In the genomic region with DNA sequence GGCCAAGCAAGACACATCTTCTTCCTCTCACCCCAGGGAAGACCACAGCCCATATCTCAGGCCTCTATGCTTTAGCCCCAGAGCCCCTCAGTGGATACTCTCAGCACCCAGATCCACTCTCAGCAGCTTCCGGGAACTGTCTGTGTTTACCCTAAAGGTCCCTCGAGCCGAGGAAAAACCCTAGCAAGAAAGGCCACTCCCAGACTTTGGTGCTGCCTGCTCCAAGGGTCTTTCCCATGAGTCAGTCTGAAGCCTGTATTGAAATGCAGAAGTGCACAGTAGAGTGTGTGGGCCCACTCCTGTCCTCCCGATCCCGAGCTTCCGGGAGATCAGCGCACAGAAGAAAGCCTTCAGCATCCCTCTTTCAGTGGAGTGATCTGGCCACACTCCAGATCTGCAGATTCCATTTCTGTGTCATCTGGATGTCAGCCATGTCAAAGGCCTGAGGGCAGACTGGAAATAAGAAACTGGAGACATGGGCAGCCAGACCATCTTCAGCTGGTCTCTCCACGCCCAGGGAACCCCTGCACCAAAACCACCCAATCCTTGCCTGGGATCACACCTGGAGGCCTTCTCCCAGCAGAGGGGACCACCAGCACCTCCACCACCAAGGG, we compare ENCODE assay signal across 14 mouse cellular contexts. TPM values are rescaled to one million over a fixed set of nuclear protein-coding genes. Genes with fewer than 3 reads are reported as not detected.
A peak's percentile ranks its signal among the peaks of the same experiment; 100 is the strongest.
DNase-seq lines count a peak whose midpoint lies in the region; ATAC-seq and TF ChIP-seq lines count a peak whose summit lies in the region.
"Had no signal": no experiment of that assay in that cellular context is flagged by ENCODE, and none has a peak within 500 bp of the region (broad histone marks: within the 10 kb centered on the region; RNA-seq: fewer than 3 reads in every experiment).

No protein-coding gene starts in this region.

- H3K9ac ChIP-seq in forebrain, embryonic 14.5 days (ENCODE audit: low read length), result 0 out of 2 replicates have a peak overlapping the region, but pooled peaks have one; percentile 17
- no peak overlapping the region for H3K9ac ChIP-seq in forebrain, embryonic 15.5 days (replicated peaks)
- H3K9ac ChIP-seq in limb, embryonic 12.5 days (replicated peaks), result peak overlapping the region; percentile 31; the same call in 1 of the 2 replicates
- H3K9ac ChIP-seq: hindbrain, embryonic 12.5 days; liver, embryonic 15.5 days; midbrain, embryonic 13.5 days; stomach, embryonic 15.5 days had no signal

- no peak for DNase-seq in forebrain, embryonic 14.5 days (ENCODE audit: low spot score)
- DNase-seq in limb, embryonic 10.5 days (ENCODE audit: low spot score), result no peak
- peak; percentile 47 for DNase-seq in Patski (ENCODE audit: low read depth, low spot score)
- no peak for DNase-seq in frontal cortex, adult 2 months (ENCODE audit: extremely low spot score in 1 of 2, low spot score in 1 of 2)

- no peaks in the 10 kb centered on the region for H3K4me1 ChIP-seq in forebrain, embryonic 14.5 days (ENCODE audit: control insufficient read depth, insufficient read depth, low read length)
- peaks cover 3% of the 10 kb centered on the region; the same call in 1 of the 2 replicates for H3K4me1 ChIP-seq in forebrain, embryonic 15.5 days
- H3K4me1 ChIP-seq in limb, embryonic 12.5 days (replicated peaks), result peaks cover 12% of the 10 kb centered on the region
- H3K4me1 ChIP-seq in limb, embryonic 10.5 days, result peaks cover 23% of the 10 kb centered on the region
- peaks cover 3% of the 10 kb centered on the region; the same call in 1 of the 2 replicates for H3K4me1 ChIP-seq in brown adipose tissue, adult 24 weeks (ENCODE audit: control insufficient read depth, insufficient read depth, insufficient read length, low read length)

- in situ Hi-C loops in Patski (cut with MboI; ENCODE audit: low pct_unique_long_range_greater_than_20kb), result no loop called here

- CTCF ChIA-PET in Patski (lab: Charles Lee), result interaction anchor here (2.2 kb wide), 1 partner anchor 23 kb away, joined by 9 read pairs; no protein-coding TSS in a partner anchor

- H3K9me3 ChIP-seq in forebrain, embryonic 14.5 days (replicated peaks; ENCODE audit: control insufficient read depth, low read length), result no peaks in the 10 kb centered on the region
- no peaks in the 10 kb centered on the region for H3K9me3 ChIP-seq in forebrain, embryonic 15.5 days
- H3K9me3 ChIP-seq in limb, embryonic 12.5 days, result no peaks in the 10 kb centered on the region
- H3K9me3 ChIP-seq in limb, embryonic 10.5 days (replicated peaks), result no peaks in the 10 kb centered on the region
- H3K9me3 ChIP-seq: hindbrain, embryonic 12.5 days; liver, embryonic 15.5 days; midbrain, embryonic 13.5 days; stomach, embryonic 15.5 days had no signal

- H3K36me3 ChIP-seq in forebrain, embryonic 14.5 days (ENCODE audit: control insufficient read depth, insufficient read depth, low read length), result no peaks in the 10 kb centered on the region
- no peaks in the 10 kb centered on the region for H3K36me3 ChIP-seq in forebrain, embryonic 15.5 days
- no peaks in the 10 kb centered on the region for H3K36me3 ChIP-seq in limb, embryonic 12.5 days
- H3K36me3 ChIP-seq in limb, embryonic 10.5 days, result no peaks in the 10 kb centered on the region
- H3K36me3 ChIP-seq: hindbrain, embryonic 12.5 days; liver, embryonic 15.5 days; midbrain, embryonic 13.5 days; stomach, embryonic 15.5 days had no signal

- no peaks in the 10 kb centered on the region for H3K27me3 ChIP-seq in forebrain, embryonic 14.5 days (replicated peaks; ENCODE audit: control insufficient read depth, insufficient read depth, low read length)
- H3K27me3 ChIP-seq in forebrain, embryonic 15.5 days, result no peaks in the 10 kb centered on the region
- H3K27me3 ChIP-seq in limb, embryonic 12.5 days, result peaks cover 32% of the 10 kb centered on the region
- peaks cover 35% of the 10 kb centered on the region for H3K27me3 ChIP-seq in limb, embryonic 10.5 days (ENCODE audit: low read depth, poor library complexity, severe bottlenecking)
- H3K27me3 ChIP-seq in Patski, result no peaks in the 10 kb centered on the region
- H3K27me3 ChIP-seq: stomach, embryonic 15.5 days had no signal

- H3K4me3 ChIP-seq in forebrain, embryonic 14.5 days (ENCODE audit: low read depth, low read length), result no peak overlapping the region
- no peak overlapping the region for H3K4me3 ChIP-seq in forebrain, embryonic 15.5 days
- no peak overlapping the region for H3K4me3 ChIP-seq in limb, embryonic 12.5 days (replicated peaks)
- H3K4me3 ChIP-seq in limb, embryonic 10.5 days, result no peak overlapping the region
- H3K4me3 ChIP-seq in brown adipose tissue, adult 24 weeks (ENCODE audit: insufficient read depth, low read depth, low read length), result no peak overlapping the region
- H3K4me3 ChIP-seq: hindbrain, embryonic 12.5 days; liver, embryonic 15.5 days; midbrain, embryonic 13.5 days; stomach, embryonic 15.5 days had no signal

- no peak for ATAC-seq in forebrain, embryonic 14.5 days
- ATAC-seq in forebrain, embryonic 15.5 days (replicated peaks), result no peak
- no peak for ATAC-seq in limb, embryonic 12.5 days (ENCODE audit: insufficient number of reproducible peaks, insufficient read depth, low FRiP score, low TSS enrichment, low read depth)
- ATAC-seq in Patski, result peak; percentile 56
- no peak for ATAC-seq in megakaryocyte-erythroid progenitor cell, adult 5-6 weeks (replicated peaks; ENCODE audit: low FRiP score, low TSS enrichment, poor library complexity, severe bottlenecking)
- ATAC-seq: midbrain, embryonic 13.5 days had no signal

- TF ChIP-seq CTCF in Patski (IDR thresholded peaks at IDR 0.05), result no peak

- 77% methylated on average over 8 of the region's 8 CpGs for WGBS in forebrain, embryonic 14.5 days
- 76% methylated on average over 8 of the region's 8 CpGs for WGBS in forebrain, embryonic 15.5 days
- WGBS in limb, embryonic 12.5 days, result 77% methylated on average over 8 of the region's 8 CpGs
- 83% methylated on average over 8 of the region's 8 CpGs for WGBS in limb, embryonic 10.5 days

- no peak overlapping the region for H3K27ac ChIP-seq in forebrain, embryonic 14.5 days (ENCODE audit: low read depth, low read length)
- H3K27ac ChIP-seq in forebrain, embryonic 15.5 days (replicated peaks), result no peak overlapping the region
- no peak overlapping the region for H3K27ac ChIP-seq in limb, embryonic 12.5 days
- H3K27ac ChIP-seq in limb, embryonic 10.5 days, result no peak overlapping the region
- peak overlapping the region; percentile 51; the same call in 1 of the 2 replicates for H3K27ac ChIP-seq in brown adipose tissue, adult 24 weeks (replicated peaks; ENCODE audit: low read depth, low read length)
- H3K27ac ChIP-seq: hindbrain, embryonic 12.5 days; liver, embryonic 15.5 days; midbrain, embryonic 13.5 days; stomach, embryonic 15.5 days had no signal

- no peak overlapping the region for H3K4me2 ChIP-seq in forebrain, embryonic 14.5 days (ENCODE audit: low read length)
- H3K4me2 ChIP-seq in forebrain, embryonic 15.5 days (replicated peaks), result no peak overlapping the region
- H3K4me2 ChIP-seq in limb, embryonic 12.5 days, result no peak overlapping the region
- H3K4me2 ChIP-seq: hindbrain, embryonic 12.5 days; liver, embryonic 15.5 days; midbrain, embryonic 13.5 days; stomach, embryonic 15.5 days had no signal

- POLR2A ChIA-PET in Patski (lab: Charles Lee), result no interaction called here

RNA-seq across cellular contexts. Expression of gene Gpr132, which starts 1.5 kb away (rescaled TPM):
- not detected in 2 replicates for polyA plus RNA-seq in forebrain, embryonic 14.5 days (2014; fragmentation: Nextera tagmentation; extraction: Ambion mirVana)
- not detected in 2 replicates for polyA plus RNA-seq in forebrain, embryonic 15.5 days (2015; fragmentation: Nextera tagmentation; extraction: Ambion mirVana)
- polyA plus RNA-seq in limb, embryonic 12.5 days (2016; fragmentation: Nextera tagmentation; extraction: Ambion mirVana), result 0.08 TPM in 1 of 2 replicates, not detected in the other
- 0.11 TPM in 1 of 2 replicates, not detected in the other for polyA plus RNA-seq in limb, embryonic 10.5 days (2016; fragmentation: Nextera tagmentation; extraction: Ambion mirVana)
- not detected for polyA plus RNA-seq in Patski (2021)
- polyA plus RNA-seq in brown adipose tissue, adult 24 weeks (2012; ENCODE audit: insufficient read depth, insufficient read length, missing spikeins), result not detected in 2 replicates
- 0.10 and 0.15 TPM in 2 replicates for polyA plus RNA-seq in frontal cortex, adult 2 months (2012; rRNA removed)
- total RNA-seq in megakaryocyte-erythroid progenitor cell, adult 5-6 weeks (2014; fragmentation: Nextera tagmentation), result 4.5 and 5.1 TPM in 2 replicates
- total RNA-seq in megakaryocyte-erythroid progenitor cell, adult 5-6 weeks (2017), result 3.1 and 4.2 TPM in 2 replicates
- total RNA-seq: left cerebral cortex, postnatal 10 days had no signal
- polyA plus RNA-seq: hindbrain, embryonic 12.5 days; midbrain, embryonic 13.5 days; neural tube, embryonic 14.5 days had no signal

RNA-seq across cellular contexts. Expression of gene Cdca4, which starts 37.4 kb away (rescaled TPM):
- polyA plus RNA-seq in forebrain, embryonic 14.5 days (2014; fragmentation: Nextera tagmentation; extraction: Ambion mirVana), result 101 and 112 TPM in 2 replicates
- 81.3 and 82.0 TPM in 2 replicates for polyA plus RNA-seq in forebrain, embryonic 15.5 days (2015; fragmentation: Nextera tagmentation; extraction: Ambion mirVana)
- 166 TPM in 2 replicates for polyA plus RNA-seq in limb, embryonic 12.5 days (2016; fragmentation: Nextera tagmentation; extraction: Ambion mirVana)
- 204 and 206 TPM in 2 replicates for polyA plus RNA-seq in limb, embryonic 10.5 days (2016; fragmentation: Nextera tagmentation; extraction: Ambion mirVana)
- polyA plus RNA-seq in Patski (2021), result 23.5 TPM
- 3.1 and 5.5 TPM in 2 replicates for polyA plus RNA-seq in brown adipose tissue, adult 24 weeks (2012; ENCODE audit: insufficient read depth, insufficient read length, missing spikeins)
- polyA plus RNA-seq in frontal cortex, adult 2 months (2012; rRNA removed), result 10.2 and 10.6 TPM in 2 replicates
- 71.1 and 82.7 TPM in 2 replicates for total RNA-seq in megakaryocyte-erythroid progenitor cell, adult 5-6 weeks (2014; fragmentation: Nextera tagmentation)
- 47.3 and 52.4 TPM in 2 replicates for total RNA-seq in megakaryocyte-erythroid progenitor cell, adult 5-6 weeks (2017)

RNA-seq across cellular contexts. Expression of gene Clba1, which starts 57.8 kb away (rescaled TPM):
- 17.0 and 19.4 TPM in 2 replicates for polyA plus RNA-seq in forebrain, embryonic 14.5 days (2014; fragmentation: Nextera tagmentation; extraction: Ambion mirVana)
- 16.9 and 18.5 TPM in 2 replicates for polyA plus RNA-seq in forebrain, embryonic 15.5 days (2015; fragmentation: Nextera tagmentation; extraction: Ambion mirVana)
- polyA plus RNA-seq in limb, embryonic 12.5 days (2016; fragmentation: Nextera tagmentation; extraction: Ambion mirVana), result 9.2 and 9.3 TPM in 2 replicates
- polyA plus RNA-seq in limb, embryonic 10.5 days (2016; fragmentation: Nextera tagmentation; extraction: Ambion mirVana), result 7.9 and 8.4 TPM in 2 replicates
- 46.3 TPM for polyA plus RNA-seq in Patski (2021)
- polyA plus RNA-seq in brown adipose tissue, adult 24 weeks (2012; ENCODE audit: insufficient read depth, insufficient read length, missing spikeins), result 0.63 and 1.7 TPM in 2 replicates
- polyA plus RNA-seq in frontal cortex, adult 2 months (2012; rRNA removed), result 13.8 and 14.1 TPM in 2 replicates
- 0.74 and 1.2 TPM in 2 replicates for total RNA-seq in megakaryocyte-erythroid progenitor cell, adult 5-6 weeks (2014; fragmentation: Nextera tagmentation)
- total RNA-seq in megakaryocyte-erythroid progenitor cell, adult 5-6 weeks (2017), result 0.08 TPM in 1 of 2 replicates, not detected in the other
